Mouse (Mus musculus): Measurements from ENCODE around the gene Setd1b. TPM values are rescaled to one million over a fixed set of nuclear protein-coding genes. Genes with fewer than 3 reads are reported as not detected.
A peak's percentile ranks its signal among the peaks of the same experiment; 100 is the strongest.
"Not testable (repeated sequence)": the region's sequence is repeated elsewhere in the genome, so short reads cannot be mapped to it uniquely, and the experiment has no call there.

Gene Setd1b
- polyA plus RNA-seq, 1 experiment from 2014 or later = 4.1 TPM

DNA sequence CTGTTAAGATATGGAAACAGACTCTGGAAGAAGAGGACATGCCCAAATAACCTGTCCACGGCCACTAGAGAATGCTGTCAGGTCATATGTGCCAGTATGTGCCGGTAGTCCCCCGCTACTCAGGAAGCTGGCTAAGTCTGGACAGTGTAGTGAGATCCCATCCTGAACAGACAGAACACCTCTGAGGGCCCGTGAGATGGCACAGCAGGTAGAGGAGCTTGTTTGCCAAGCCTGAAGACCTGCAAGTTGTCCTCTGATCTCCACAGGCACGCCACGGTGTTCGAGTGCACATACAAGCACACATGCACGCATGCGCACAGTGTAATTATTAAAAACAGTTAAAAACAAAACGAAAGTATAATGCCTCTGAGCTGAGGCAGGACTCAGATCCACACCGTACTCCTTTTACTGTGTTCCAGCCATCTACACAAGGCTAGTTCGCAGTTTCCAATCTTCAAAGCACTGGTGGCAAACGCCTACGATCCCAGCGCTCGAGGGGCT is 53.6 kb downstream of the Setd1b start:
- Histone ChIP-seq H3K4me1 (ENCODE audit: control insufficient read depth, low read depth, low read length) (peaks cover 55% of the 10 kb centered on the region), H3K4me2 (ENCODE audit: low read depth, low read length) (no peak overlapping the region; the same call in 1 of the 2 replicates), H3K4me3 (ENCODE audit: low read depth, low read length) (no peak overlapping the region)

DNA sequence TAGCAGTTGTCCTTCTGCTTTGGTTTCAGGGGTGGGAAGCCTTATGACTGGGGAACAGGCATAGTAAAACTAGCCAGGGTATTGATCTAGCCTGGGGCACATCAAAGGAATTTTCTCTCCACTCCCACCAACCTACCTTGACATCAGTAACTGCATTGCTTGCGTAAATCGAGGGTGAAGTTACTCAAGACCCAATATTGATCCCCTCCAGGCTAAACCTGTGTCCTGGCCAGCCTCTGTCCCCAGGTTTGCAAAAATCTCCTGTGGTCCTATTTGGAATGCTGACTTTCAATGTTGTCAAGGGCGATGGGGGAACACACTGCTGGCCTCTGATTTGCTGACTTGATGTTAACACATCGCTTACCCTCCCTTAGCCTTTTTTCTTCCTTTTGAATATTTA is 54.8 kb downstream of the Setd1b start:
- Histone ChIP-seq H3K9me3 (replicated peaks; ENCODE audit: control insufficient read depth, low read length) (no peaks in the 10 kb centered on the region), H3K9ac (ENCODE audit: low read depth, low read length) (no peak overlapping the region), H3K27me3 (ENCODE audit: control insufficient read depth, insufficient read depth, low read depth, low read length) (no peaks in the 10 kb centered on the region), H3K36me3 (ENCODE audit: control insufficient read depth, insufficient read depth) (no peaks in the 10 kb centered on the region), H3K27ac (ENCODE audit: low read length) (peak overlapping the region; percentile 93), H3K4me2 (ENCODE audit: low read depth, low read length) (no peak overlapping the region), H3K4me1 (ENCODE audit: control insufficient read depth, low read depth, low read length) (peaks cover 58% of the 10 kb centered on the region), H3K4me3 (ENCODE audit: low read depth, low read length) (no peak overlapping the region)
- peak; percentile 39 for ATAC-seq (ENCODE audit: low read depth)
- WGBS (ENCODE audit: insufficient replicate concordance) = 65% methylated on average over 4 of the region's 4 CpGs

More for the DNA sequence above, 53.6 kb downstream of the Setd1b start:
- no peaks in the 10 kb centered on the region for H3K9me3 ChIP-seq (replicated peaks; ENCODE audit: control insufficient read depth, low read length)
- WGBS (ENCODE audit: insufficient replicate concordance) = 80% methylated on average over 16 of the region's 16 CpGs
- no peak overlapping the region for H3K9ac ChIP-seq (ENCODE audit: low read depth, low read length)
- peak overlapping the region; percentile 93 for H3K27ac ChIP-seq (ENCODE audit: low read length)
- no peaks in the 10 kb centered on the region for H3K27me3 ChIP-seq (ENCODE audit: control insufficient read depth, insufficient read depth, low read depth, low read length)
- no peaks in the 10 kb centered on the region for H3K36me3 ChIP-seq (ENCODE audit: control insufficient read depth, insufficient read depth)
- ATAC-seq (ENCODE audit: low read depth) = no peak

DNA sequence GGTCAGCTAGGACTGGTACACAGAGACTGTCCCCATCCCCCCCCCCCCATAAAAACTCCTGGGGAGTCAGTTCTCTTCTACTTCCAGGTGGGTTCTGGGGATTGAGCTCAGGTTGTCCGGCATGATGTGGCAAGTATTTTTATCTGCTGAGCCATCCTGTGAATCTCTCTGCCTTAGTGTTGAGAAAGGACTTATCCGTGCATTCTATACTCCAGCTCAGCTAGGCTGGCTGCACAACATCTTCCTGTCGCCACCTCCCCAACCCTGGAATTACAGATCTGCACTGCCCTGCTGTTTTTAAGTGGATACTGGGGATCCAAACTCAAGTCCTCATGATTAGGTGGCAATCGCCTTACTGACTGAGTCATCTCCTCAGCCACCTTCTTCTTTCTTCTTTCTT is 56.5 kb downstream of the Setd1b start:
- no peaks in the 10 kb centered on the region for H3K27me3 ChIP-seq (ENCODE audit: control insufficient read depth, insufficient read depth, low read depth, low read length)
- H3K4me2 ChIP-seq (ENCODE audit: low read depth, low read length) = no peak overlapping the region
- ATAC-seq (ENCODE audit: low read depth) = no peak
- H3K9ac ChIP-seq (ENCODE audit: low read depth, low read length) = no peak overlapping the region
- H3K4me3 ChIP-seq (ENCODE audit: low read depth, low read length) = no peak overlapping the region
- peak overlapping the region; percentile 53 for H3K27ac ChIP-seq (ENCODE audit: low read length)
- no peaks in the 10 kb centered on the region for H3K9me3 ChIP-seq (replicated peaks; ENCODE audit: control insufficient read depth, low read length)
- H3K36me3 ChIP-seq (ENCODE audit: control insufficient read depth, insufficient read depth) = no peaks in the 10 kb centered on the region
- WGBS (ENCODE audit: insufficient replicate concordance) = 58% methylated on average over 4 of the region's 4 CpGs
- peaks cover 48% of the 10 kb centered on the region for H3K4me1 ChIP-seq (ENCODE audit: control insufficient read depth, low read depth, low read length)

DNA sequence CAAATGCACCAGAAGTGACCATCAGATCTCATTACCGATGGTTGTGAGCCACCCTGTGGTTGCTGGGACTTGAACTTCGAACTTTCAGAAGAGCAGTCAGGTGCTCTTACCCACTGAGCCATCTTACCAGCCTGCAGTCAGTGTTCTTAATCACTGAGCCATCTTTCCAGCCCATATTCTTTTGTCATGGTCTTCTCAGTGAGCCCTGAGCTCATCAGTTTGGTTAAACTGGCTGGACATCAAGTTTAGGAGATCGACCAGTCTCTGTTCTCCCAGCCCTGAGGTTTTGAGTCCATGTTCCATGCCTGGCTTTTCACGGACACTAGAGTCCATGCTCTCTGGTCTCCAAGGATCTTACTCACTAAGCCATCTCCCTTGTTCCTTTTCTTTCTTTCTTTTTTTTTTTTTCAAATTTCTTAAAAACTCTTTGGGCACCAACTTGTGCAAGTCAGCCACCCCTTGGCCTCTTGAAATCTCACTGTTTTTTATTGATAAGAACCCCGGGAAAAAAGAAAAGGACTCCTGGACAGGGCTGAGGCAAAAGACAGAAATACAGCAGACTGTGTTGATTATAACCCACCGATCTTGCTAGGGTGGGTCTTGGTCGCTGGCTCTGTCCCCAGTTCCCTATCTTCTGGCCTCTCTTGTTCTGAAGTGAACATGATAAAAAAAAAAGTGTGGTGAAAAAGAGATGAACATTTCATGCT is 59.0 kb downstream of the Setd1b start:
- Histone ChIP-seq H3K27ac (ENCODE audit: low read length) (peak overlapping the region; percentile 96), H3K4me1 (ENCODE audit: control insufficient read depth, low read depth, low read length) (peaks cover 24% of the 10 kb centered on the region), H3K4me2 (ENCODE audit: low read depth, low read length) (peak overlapping the region; percentile 39; the same call in 1 of the 2 replicates)
- WGBS (ENCODE audit: insufficient replicate concordance) = 58% methylated on average over 5 of the region's 7 CpGs
- not testable (repeated sequence) for H3K9me3 ChIP-seq (replicated peaks; ENCODE audit: control insufficient read depth, low read length); H3K9ac ChIP-seq (ENCODE audit: low read depth, low read length); H3K4me3 ChIP-seq (ENCODE audit: low read depth, low read length); H3K36me3 ChIP-seq (ENCODE audit: control insufficient read depth, insufficient read depth); H3K27me3 ChIP-seq (ENCODE audit: control insufficient read depth, insufficient read depth, low read depth, low read length)
- ATAC-seq (ENCODE audit: low read depth) = peak; percentile 58

DNA sequence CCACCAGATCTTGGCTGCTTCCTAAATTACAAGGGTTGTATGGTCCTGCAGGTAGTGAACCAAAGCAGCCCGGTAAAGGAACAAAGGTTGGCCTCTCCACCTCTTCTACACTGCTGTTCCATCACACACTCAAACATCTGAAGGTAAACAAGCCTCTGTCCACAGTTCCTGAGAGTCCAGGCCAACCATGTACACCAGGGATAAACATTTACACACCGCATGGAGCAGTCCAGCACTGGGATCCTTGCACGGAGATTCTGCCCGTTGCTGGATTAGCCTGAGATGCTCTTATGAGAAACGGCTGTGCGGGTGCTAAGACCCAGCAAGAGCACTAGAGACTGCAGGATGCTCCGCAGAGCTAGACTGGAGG is 59.5 kb downstream of the Setd1b start:
- Histone ChIP-seq H3K4me1 (ENCODE audit: control insufficient read depth, low read depth, low read length) (peaks cover 20% of the 10 kb centered on the region), H3K36me3 (ENCODE audit: control insufficient read depth, insufficient read depth) (no peaks in the 10 kb centered on the region), H3K27ac (ENCODE audit: low read length) (peak overlapping the region; percentile 96), H3K4me2 (ENCODE audit: low read depth, low read length) (peak overlapping the region; percentile 39; the same call in 1 of the 2 replicates), H3K9me3 (replicated peaks; ENCODE audit: control insufficient read depth, low read length) (no peaks in the 10 kb centered on the region), H3K9ac (ENCODE audit: low read depth, low read length) (peak overlapping the region; percentile 54), H3K27me3 (ENCODE audit: control insufficient read depth, insufficient read depth, low read depth, low read length) (no peaks in the 10 kb centered on the region), H3K4me3 (ENCODE audit: low read depth, low read length) (no peak overlapping the region)
- ATAC-seq (ENCODE audit: low read depth) = peak; percentile 75
- 63% methylated on average over 7 of the region's 7 CpGs for WGBS (ENCODE audit: insufficient replicate concordance)

DNA sequence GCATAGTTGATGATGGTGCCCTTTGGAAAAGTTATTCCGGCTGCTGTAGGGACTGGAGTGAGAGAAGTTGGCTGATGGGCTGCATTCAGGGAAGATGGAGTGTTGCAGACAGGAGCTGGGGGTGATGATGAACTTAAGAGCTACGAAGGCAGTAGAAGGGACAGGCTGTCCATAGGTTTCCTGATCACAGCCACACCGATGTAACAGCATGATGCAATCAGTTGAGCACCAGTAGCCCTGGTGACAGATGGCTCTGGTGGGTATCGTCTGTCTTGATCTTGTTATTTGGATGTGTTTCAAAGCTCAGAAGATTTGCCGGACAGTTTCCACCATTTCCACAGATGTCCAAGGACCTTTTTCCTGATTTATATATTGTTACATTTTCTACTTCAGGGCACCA is 60.0 kb downstream of the Setd1b start:
- peak overlapping the region; percentile 39; the same call in 1 of the 2 replicates for H3K4me2 ChIP-seq (ENCODE audit: low read depth, low read length)
- H3K4me1 ChIP-seq (ENCODE audit: control insufficient read depth, low read depth, low read length) = peaks cover 20% of the 10 kb centered on the region
- ATAC-seq (ENCODE audit: low read depth) = peak; percentile 71
- no peaks in the 10 kb centered on the region for H3K27me3 ChIP-seq (ENCODE audit: control insufficient read depth, insufficient read depth, low read depth, low read length)
- H3K27ac ChIP-seq (ENCODE audit: low read length) = peak overlapping the region; percentile 96
- 35% methylated on average over 5 of the region's 5 CpGs for WGBS (ENCODE audit: insufficient replicate concordance)
- no peaks in the 10 kb centered on the region for H3K9me3 ChIP-seq (replicated peaks; ENCODE audit: control insufficient read depth, low read length)
- peak overlapping the region; percentile 54 for H3K9ac ChIP-seq (ENCODE audit: low read depth, low read length)
- H3K36me3 ChIP-seq (ENCODE audit: control insufficient read depth, insufficient read depth) = no peaks in the 10 kb centered on the region
- H3K4me3 ChIP-seq (ENCODE audit: low read depth, low read length) = no peak overlapping the region

DNA sequence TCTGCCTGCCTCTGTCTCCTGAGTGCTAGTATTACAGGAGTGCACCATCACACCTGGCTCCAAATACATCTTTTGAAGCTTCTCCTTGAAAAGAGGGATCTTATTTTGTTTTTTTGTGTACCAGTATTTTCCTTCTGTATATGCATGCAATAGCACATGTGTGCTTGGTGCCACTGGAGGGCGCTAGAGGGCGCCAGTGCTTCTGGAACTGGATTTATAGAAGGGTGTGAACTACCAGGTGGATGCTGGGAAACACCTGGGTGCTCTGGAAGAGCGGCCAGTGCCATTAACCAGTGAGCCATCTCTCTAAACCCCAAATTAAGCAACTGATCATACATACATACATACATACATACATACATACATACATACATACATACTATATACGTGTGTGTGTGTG is 60.8 kb downstream of the Setd1b start:
- WGBS (ENCODE audit: insufficient replicate concordance) = 37% methylated on average over 4 of the region's 4 CpGs
- Histone ChIP-seq H3K27ac (ENCODE audit: low read length) (peak overlapping the region; percentile 66; the same call in 1 of the 2 replicates), H3K4me1 (ENCODE audit: control insufficient read depth, low read depth, low read length) (peaks cover 20% of the 10 kb centered on the region)
- H3K9me3 ChIP-seq (replicated peaks; ENCODE audit: control insufficient read depth, low read length); H3K9ac ChIP-seq (ENCODE audit: low read depth, low read length); H3K36me3 ChIP-seq (ENCODE audit: control insufficient read depth, insufficient read depth); H3K27me3 ChIP-seq (ENCODE audit: control insufficient read depth, insufficient read depth, low read depth, low read length); ATAC-seq (ENCODE audit: low read depth); H3K4me2 ChIP-seq (ENCODE audit: low read depth, low read length); H3K4me3 ChIP-seq (ENCODE audit: low read depth, low read length): not testable (repeated sequence)

DNA sequence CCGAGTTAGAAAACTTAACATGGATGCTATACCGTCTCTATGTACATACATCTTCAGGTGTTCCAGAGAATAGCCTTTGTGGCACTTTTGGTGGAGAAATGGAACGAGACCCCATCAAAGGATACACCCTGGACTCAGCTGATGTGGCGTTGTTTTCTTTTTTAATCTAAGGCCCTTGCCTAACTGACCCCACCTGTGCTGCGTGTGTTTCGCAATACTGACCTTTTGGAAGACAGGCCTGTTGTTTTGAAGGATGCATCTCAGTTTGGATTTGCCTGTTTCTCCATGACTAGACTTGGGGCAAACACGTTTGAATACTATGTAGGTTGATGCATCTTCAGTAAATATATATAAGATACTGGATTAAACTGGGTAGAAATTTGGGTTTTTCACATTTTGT is 61.6 kb downstream of the Setd1b start:
- H3K4me3 ChIP-seq (ENCODE audit: low read depth, low read length); H3K27ac ChIP-seq (ENCODE audit: low read length): not testable (repeated sequence)

More for the DNA sequence above, 61.6 kb downstream of the Setd1b start:
- WGBS (ENCODE audit: insufficient replicate concordance) = 76% methylated on average over 7 of the region's 7 CpGs
- H3K27me3 ChIP-seq (ENCODE audit: control insufficient read depth, insufficient read depth, low read depth, low read length); H3K4me2 ChIP-seq (ENCODE audit: low read depth, low read length); ATAC-seq (ENCODE audit: low read depth); H3K36me3 ChIP-seq (ENCODE audit: control insufficient read depth, insufficient read depth); H3K9ac ChIP-seq (ENCODE audit: low read depth, low read length); H3K9me3 ChIP-seq (replicated peaks; ENCODE audit: control insufficient read depth, low read length): not testable (repeated sequence)
- peaks cover 20% of the 10 kb centered on the region for H3K4me1 ChIP-seq (ENCODE audit: control insufficient read depth, low read depth, low read length)

Measured in liver, embryonic 16.5 days (tissue).